ENCODE assay signal across 8 mouse cellular contexts in genomic region chr7:143059202-143059870, GRCm38 (mm10). TPM values are rescaled to one million over a fixed set of nuclear protein-coding genes. Genes with fewer than 3 reads are reported as not detected.
DNase-seq lines count a peak whose midpoint lies in the region; ATAC-seq and TF ChIP-seq lines count a peak whose summit lies in the region.

No protein-coding gene starts in this region.

- ATAC-seq in limb, embryonic 12.5 days (ENCODE audit: insufficient number of reproducible peaks, insufficient read depth, low FRiP score, low TSS enrichment, low read depth): no peak

- H3K36me3 ChIP-seq in limb, embryonic 12.5 days: peaks cover 84% of the 10 kb centered on the region
- H3K36me3 ChIP-seq in small intestine, adult 2 months (ENCODE audit: control insufficient read depth, insufficient read depth, low read length): peaks cover 19% of the 10 kb centered on the region

- H3K27me3 ChIP-seq in limb, embryonic 12.5 days: no peaks in the 10 kb centered on the region
- H3K27me3 ChIP-seq in small intestine, adult 2 months (ENCODE audit: control insufficient read depth, insufficient read depth, low read length): no peaks in the 10 kb centered on the region

- DNase-seq in layer of hippocampus, postnatal 14 days (ENCODE audit: low spot score in 2 of 2): peak; percentile 42 to 70
- no peak for DNase-seq in layer of hippocampus, adult 9-10 months (ENCODE audit: low spot score)
- DNase-seq in cerebellum, adult 8-10 months: peak; percentile 37
- DNase-seq in gastrocnemius, postnatal 36 days: peak; percentile 41 to 54
- no peak for DNase-seq in spleen, postnatal 14 days (ENCODE audit: low spot score in 2 of 2)
- DNase-seq in natural killer cell, adult 2 months (ENCODE audit: low spot score in 2 of 2): no peak

- H3K27ac ChIP-seq in limb, embryonic 12.5 days: peak overlapping the region; percentile 59; the same call in 1 of the 2 replicates
- H3K27ac ChIP-seq in small intestine, adult 2 months (ENCODE audit: insufficient read depth, low read depth, low read length): peak overlapping the region; percentile 79

- intact Hi-C loops in gastrocnemius, postnatal 36 days (cut with DNase I): no loop called here

- no peak overlapping the region for H3K4me2 ChIP-seq in limb, embryonic 12.5 days

- H3K4me1 ChIP-seq in limb, embryonic 12.5 days (replicated peaks): peaks cover 45% of the 10 kb centered on the region
- peaks cover 56% of the 10 kb centered on the region for H3K4me1 ChIP-seq in small intestine, adult 2 months (ENCODE audit: control insufficient read depth, insufficient read depth, insufficient read length, low read length)

- H3K4me3 ChIP-seq in limb, embryonic 12.5 days (replicated peaks): no peak overlapping the region
- H3K4me3 ChIP-seq in small intestine, adult 2 months (ENCODE audit: low read depth, low read length): no peak overlapping the region

- no peaks in the 10 kb centered on the region for H3K9me3 ChIP-seq in limb, embryonic 12.5 days

- no peak for TF ChIP-seq CTCF in small intestine, adult 2 months (IDR thresholded peaks at IDR 0.05; ENCODE audit: extremely low read depth, insufficient read length, insufficient replicate concordance, low read depth, low read length)

- no peak for TF ChIP-seq POLR2A in small intestine, adult 2 months (IDR thresholded peaks at IDR 0.05; ENCODE audit: low read depth, low read length)

- no peak overlapping the region for H3K9ac ChIP-seq in limb, embryonic 12.5 days (replicated peaks)

- WGBS in limb, embryonic 12.5 days: 78% methylated on average over 5 of the region's 5 CpGs
- WGBS in small intestine, adult 2 months: 17% methylated on average over 5 of the region's 5 CpGs

RNA-seq across cellular contexts. Expression of gene Cd81, which starts 6.8 kb away (rescaled TPM):
- total RNA-seq in layer of hippocampus, postnatal 14 days (2021): 100 to 1,000 TPM; 495 to 503 TPM
- 100 to 1,000 TPM; 106 to 118 TPM for total RNA-seq in gastrocnemius, postnatal 36 days (2021)
- polyA plus RNA-seq in limb, embryonic 12.5 days (2016; fragmentation: Nextera tagmentation; extraction: Ambion mirVana): 331 and 337 TPM in 2 replicates
- 206 and 227 TPM in 2 replicates for polyA plus RNA-seq in small intestine, adult 2 months (2012; rRNA removed)

RNA-seq across cellular contexts. Expression of gene Tssc4, which starts 9.7 kb away (rescaled TPM):
- total RNA-seq in layer of hippocampus, postnatal 14 days (2021): 10 to 100 TPM; 51.8 to 56.9 TPM
- 1 to 10 TPM; 7.8 to 8.4 TPM for total RNA-seq in gastrocnemius, postnatal 36 days (2021)
- polyA plus RNA-seq in limb, embryonic 12.5 days (2016; fragmentation: Nextera tagmentation; extraction: Ambion mirVana): 116 and 121 TPM in 2 replicates
- polyA plus RNA-seq in small intestine, adult 2 months (2012; rRNA removed): 46.9 and 60.0 TPM in 2 replicates

RNA-seq across cellular contexts. Expression of gene Trpm5, which starts 35.1 kb away (rescaled TPM):
- total RNA-seq in layer of hippocampus, postnatal 14 days (2021): under 1 TPM; 0.24 to 0.44 TPM
- total RNA-seq in gastrocnemius, postnatal 36 days (2021): not detected
- polyA plus RNA-seq in limb, embryonic 12.5 days (2016; fragmentation: Nextera tagmentation; extraction: Ambion mirVana): 6.2 and 8.8 TPM in 2 replicates
- 11.9 and 13.1 TPM in 2 replicates for polyA plus RNA-seq in small intestine, adult 2 months (2012; rRNA removed)

RNA-seq across cellular contexts. Expression of gene Kcnq1, which starts 46.8 kb away (rescaled TPM):
- total RNA-seq in layer of hippocampus, postnatal 14 days (2021): 1 to 10 TPM; 1.0 to 1.6 TPM
- total RNA-seq in gastrocnemius, postnatal 36 days (2021): under 1 TPM; 0.31 to 0.69 TPM
- 0.94 and 1.8 TPM in 2 replicates for polyA plus RNA-seq in limb, embryonic 12.5 days (2016; fragmentation: Nextera tagmentation; extraction: Ambion mirVana)
- polyA plus RNA-seq in small intestine, adult 2 months (2012; rRNA removed): 24.0 and 41.8 TPM in 2 replicates

RNA-seq across cellular contexts. Expression of gene Tspan32, which starts 54.5 kb away (rescaled TPM):
- total RNA-seq in layer of hippocampus, postnatal 14 days (2021): under 1 TPM in 1 of 2 experiments, not detected in 1; 0.19 TPM
- total RNA-seq in gastrocnemius, postnatal 36 days (2021): under 1 TPM; 0.15 to 0.27 TPM
- 2.2 and 2.8 TPM in 2 replicates for polyA plus RNA-seq in limb, embryonic 12.5 days (2016; fragmentation: Nextera tagmentation; extraction: Ambion mirVana)
- polyA plus RNA-seq in small intestine, adult 2 months (2012; rRNA removed): 2.1 and 3.5 TPM in 2 replicates

Comparison
In these comparisons a context has a peak if more than half of its experiments do, and no peak if none do; other contexts are left out.
1. DNase-seq: peak in layer of hippocampus, postnatal 14 days (2 of 2), cerebellum, adult 8-10 months (single experiment) and gastrocnemius, postnatal 36 days (2 of 2); none in layer of hippocampus, adult 9-10 months (single experiment), spleen, postnatal 14 days (0 of 2) and natural killer cell, adult 2 months (0 of 2).
2. RNA of gene Cd81, which starts 6.8 kb away (total RNA-seq): 495 to 503 TPM in layer of hippocampus, postnatal 14 days; 106 to 118 TPM in gastrocnemius, postnatal 36 days; every median in the first group is over 4 times any median in the second.
3. RNA of gene Tssc4, which starts 9.7 kb away (total RNA-seq): 51.8 to 56.9 TPM in layer of hippocampus, postnatal 14 days; 7.8 to 8.4 TPM in gastrocnemius, postnatal 36 days; every median in the first group is over 4 times any median in the second.